Mouse (Mus musculus) ES-CJ7 (cell line): ENCODE measurements around the gene Mysm1.

ENCODE experiments used
- DNase-seq: peaks from one replicate; pipeline ENCODE4 v3.0.0; 2011; ENCODE audit warnings: low read depth, low spot score

Gene Mysm1

GRCm38 (mm10) chr4:94952773-94953172, 26.1 kb downstream of the Mysm1 start:
- DNase-seq, result no peak

DNA sequence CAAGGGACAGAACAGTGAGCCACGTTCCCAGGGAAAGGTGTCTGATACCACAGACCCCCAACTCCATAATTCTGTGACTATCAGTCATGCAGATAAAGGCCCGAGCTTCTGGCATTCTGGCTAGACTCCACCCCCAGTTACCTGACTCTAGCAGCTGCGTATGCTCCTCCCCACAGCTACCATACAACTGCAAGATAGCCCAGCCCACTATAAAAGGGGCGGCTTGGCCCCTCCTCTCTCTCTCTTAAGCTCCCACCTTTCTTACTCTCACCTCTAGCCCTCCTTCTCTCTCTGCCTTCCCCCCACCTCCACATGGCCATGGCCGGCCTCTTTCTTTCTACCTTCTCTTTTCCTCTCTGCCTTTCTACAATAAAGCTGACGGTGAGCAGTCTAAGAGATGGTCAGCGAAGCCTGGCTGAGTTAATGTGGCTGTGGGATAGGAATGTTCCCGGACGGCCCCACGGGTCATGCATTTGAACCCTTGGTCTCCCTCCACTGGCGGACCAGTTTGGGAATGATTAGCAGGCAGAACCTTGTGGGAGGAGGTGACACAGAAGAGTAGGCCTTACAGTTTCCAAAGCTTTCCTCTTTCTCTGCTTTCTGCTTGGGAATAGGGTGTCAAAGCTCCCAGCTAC, 37.6 kb downstream of the Mysm1 start:
- DNase-seq, result peak; percentile 80

DNA sequence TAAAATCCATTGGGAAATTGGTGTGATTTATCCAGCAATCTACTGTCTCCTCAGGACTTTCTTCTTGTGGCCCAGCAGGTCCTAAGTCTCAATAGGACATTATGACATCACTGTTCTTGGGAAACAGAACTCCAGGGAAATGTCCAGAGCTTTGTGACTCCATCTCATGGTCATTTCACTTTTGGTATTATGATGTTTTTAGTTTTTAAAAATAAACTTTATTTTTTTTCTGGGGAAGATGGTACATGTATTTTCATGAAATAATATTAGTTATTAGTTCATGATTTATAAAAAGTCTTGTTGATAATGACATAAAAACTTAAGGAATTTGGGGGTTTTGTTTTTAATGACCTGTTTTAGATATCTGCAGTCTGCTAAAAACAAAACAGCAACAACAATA, 50.2 kb downstream of the Mysm1 start, which contains the start of gene Eqtn:
TSS of gene Eqtn (minus strand) at position 101 of the 400 bp plus-strand sequence.
- DNase-seq, result no peak

DNA sequence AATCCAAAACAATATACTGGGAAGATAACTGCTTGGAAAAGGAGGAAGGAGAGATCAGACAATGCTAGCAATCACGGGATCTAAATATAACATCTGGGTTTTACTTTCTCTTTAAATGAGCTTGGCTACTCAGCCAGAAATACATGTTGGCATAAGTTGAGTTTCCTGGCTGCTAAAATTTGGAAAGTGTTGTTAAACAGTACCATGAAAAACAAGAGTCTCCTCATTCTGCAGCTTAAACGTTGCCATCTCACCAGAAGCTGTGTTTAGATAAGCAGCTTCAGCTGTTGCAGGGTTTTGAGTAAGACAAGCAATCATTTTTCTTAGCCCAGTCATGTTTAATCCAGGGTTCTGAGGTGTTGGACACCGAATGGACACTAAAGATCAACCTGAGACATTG, 77.1 kb downstream of the Mysm1 start:
- DNase-seq, result no peak

DNA sequence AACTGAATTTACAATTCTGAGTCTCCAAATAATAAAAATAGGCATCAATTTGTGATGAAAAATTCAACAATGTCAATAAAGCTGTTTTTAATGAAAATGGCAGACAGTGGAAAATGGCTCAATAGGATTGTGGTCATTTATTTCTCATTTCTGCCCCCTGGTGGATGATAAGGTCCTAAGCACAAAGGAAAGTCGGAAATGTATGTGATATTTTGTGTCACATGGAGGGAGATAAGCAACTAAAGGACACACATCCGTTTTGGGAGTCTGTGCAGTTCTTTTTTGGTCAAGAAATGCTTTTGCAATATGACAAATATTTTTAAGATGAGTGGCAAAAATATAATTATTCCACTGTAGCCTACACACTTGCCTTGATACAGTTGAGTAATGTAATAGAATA, 78.2 kb downstream of the Mysm1 start:
- peak; percentile 28 for DNase-seq
